Mouse (Mus musculus) liver, embryonic 15.5 days (tissue): ENCODE data around the gene 1110051M20Rik. TPM values are rescaled to one million over a fixed set of nuclear protein-coding genes. Genes with fewer than 3 reads are reported as not detected.

ENCODE experiments used
- ATAC-seq: fragments of 200-750 bp; cut with Nextera tagmentation; 2 replicates; pipeline ENCODE4 v1.8.0; 2017; ENCODE audit warnings: moderate number of reproducible peaks, mild to moderate bottlenecking, moderate library complexity; ENCODE audit not compliant: insufficient read depth
- H3K27ac ChIP-seq: fragments of 300-500 bp; sonication (generic); replicated peaks from 2 replicates; pipeline ENCODE4 v1.5.1; 2015; ENCODE audit warnings: mild to moderate bottlenecking, inconsistent platforms
- H3K27me3 ChIP-seq: fragments of 300-500 bp; sonication (generic); 2 replicates; pipeline ENCODE4 v1.6.1; 2015; ENCODE audit warnings: mild to moderate bottlenecking, inconsistent platforms
- H3K36me3 ChIP-seq: fragments of 300-500 bp; sonication (generic); replicated peaks from 2 replicates; pipeline ENCODE4 v1.6.1; 2015; ENCODE audit warnings: moderate library complexity, mild to moderate bottlenecking, inconsistent platforms
- H3K4me1 ChIP-seq: fragments of 300-500 bp; sonication (generic); replicated peaks from 2 replicates; pipeline ENCODE4 v1.6.1; 2015; ENCODE audit warnings: inconsistent platforms
- H3K4me2 ChIP-seq: fragments of 300-500 bp; sonication (generic); 2 replicates; pipeline ENCODE4 v1.6.1; 2015; ENCODE audit warnings: moderate library complexity, mild to moderate bottlenecking, inconsistent platforms
- H3K4me3 ChIP-seq: fragments of 300-500 bp; sonication (generic); replicated peaks from 2 replicates; pipeline ENCODE4 v1.5.1; 2015; ENCODE audit warnings: mild to moderate bottlenecking, inconsistent platforms
- H3K9ac ChIP-seq: fragments of 300-500 bp; sonication (generic); 2 replicates; pipeline ENCODE4 v1.6.1; 2015; ENCODE audit warnings: moderate library complexity, mild to moderate bottlenecking, inconsistent platforms
- H3K9me3 ChIP-seq: fragments of 300-500 bp; sonication (generic); replicated peaks from 2 replicates; pipeline ENCODE4 v1.6.1; 2016; ENCODE audit warnings: inconsistent platforms
- WGBS: fragments of 180-500 bp; shearing (Covaris S2); methylation state at CpG from one replicate; pipeline ENCODE4 v1.1.7; 2015; ENCODE audit warnings: mixed read lengths; ENCODE audit not compliant: insufficient replicate concordance; 5-methylcytosine and 5-hydroxymethylcytosine counted together
- polyA plus RNA-seq: library from polyadenylated mRNA; unstranded; fragments of >200 nt; fragmentation: Nextera tagmentation; extraction: Ambion mirVana; gene quantifications from 2 replicates; pipeline ENCODE4 v1.2.1, GENCODE M21; 2015

1110051M20Rik gene
- polyA plus RNA-seq, 1 experiment from 2014 or later: 5.8 TPM

DNA sequence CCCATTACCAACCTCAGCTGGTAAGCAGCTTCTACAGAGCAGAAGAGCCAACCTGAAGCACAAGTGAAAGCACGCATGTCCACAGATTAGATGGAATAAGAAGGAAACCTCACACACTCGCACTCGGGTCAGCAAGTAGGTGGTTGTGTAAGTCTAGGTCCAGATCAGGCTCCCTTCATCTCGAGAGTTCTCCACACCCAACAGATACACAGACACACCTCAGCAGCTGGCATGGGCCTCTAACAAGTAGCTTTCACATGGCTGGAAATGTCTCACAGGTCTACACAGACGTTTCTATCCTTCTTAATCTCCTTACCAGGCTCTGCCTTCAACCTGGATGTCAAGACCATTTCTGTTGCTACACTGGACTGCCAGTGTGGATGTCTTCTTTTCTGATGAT is 3.8 kb downstream of the 1110051M20Rik start:
- Histone ChIP-seq H3K36me3 (no peaks in the 10 kb centered on the region), H3K9ac (no peak overlapping the region), H3K4me2 (no peak overlapping the region), H3K9me3 (no peaks in the 10 kb centered on the region), H3K4me3 (no peak overlapping the region), H3K4me1 (0 out of 2 replicates have a peak, but pooled peaks cover 6% of the 10 kb centered on the region), H3K27ac (no peak overlapping the region), H3K27me3 (no peaks in the 10 kb centered on the region)
- WGBS: 60% methylated on average over 5 of the region's 5 CpGs
- ATAC-seq: no peak

DNA sequence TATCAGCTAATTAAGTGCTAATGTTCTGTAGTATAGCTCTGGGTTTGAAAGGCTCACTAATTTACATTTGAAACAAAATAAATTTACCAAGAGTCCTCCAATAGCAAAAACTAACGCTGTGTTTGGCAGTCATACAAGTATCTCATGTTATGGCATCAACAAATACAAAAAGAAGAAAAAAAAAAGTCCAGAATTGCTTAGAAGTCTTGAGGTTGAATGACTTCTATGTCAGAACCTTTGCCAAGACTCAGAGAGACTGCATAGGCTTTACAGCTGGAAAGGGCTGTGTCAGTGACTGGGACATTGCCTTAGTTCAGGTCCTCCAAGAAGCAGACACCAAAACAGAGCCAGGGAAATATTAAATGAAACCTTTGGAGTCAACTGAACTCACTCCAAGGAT is 4.6 kb downstream of the 1110051M20Rik start:
- H3K27me3 ChIP-seq: no peaks in the 10 kb centered on the region
- no peak overlapping the region for H3K27ac ChIP-seq
- WGBS: 64% methylated on average over 1 of the region's 1 CpGs
- H3K9ac ChIP-seq: no peak overlapping the region
- no peak overlapping the region for H3K4me2 ChIP-seq
- ATAC-seq: no peak
- H3K4me3 ChIP-seq: no peak overlapping the region
- no peaks in the 10 kb centered on the region for H3K9me3 ChIP-seq
- no peaks in the 10 kb centered on the region for H3K36me3 ChIP-seq
- 0 out of 2 replicates have a peak, but pooled peaks cover 6% of the 10 kb centered on the region for H3K4me1 ChIP-seq

DNA sequence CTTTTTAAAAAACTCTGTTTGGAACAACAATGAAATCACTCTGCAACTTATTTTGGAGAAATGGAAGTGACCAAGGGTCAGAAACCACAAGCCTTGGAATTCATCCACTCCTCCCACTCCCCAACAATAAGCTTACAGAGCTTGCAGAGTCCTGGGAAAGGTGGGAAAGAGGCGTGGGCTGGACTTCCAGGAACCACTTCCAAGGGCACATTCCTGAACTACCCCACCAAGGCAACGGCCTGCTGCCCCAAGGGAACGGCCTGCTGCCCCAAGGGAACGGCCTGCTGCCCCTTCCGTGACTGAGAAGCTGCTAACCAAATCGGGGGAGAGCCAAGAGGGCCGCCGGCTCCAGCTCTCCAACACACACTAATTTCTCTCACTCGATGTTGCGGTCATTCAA is 5.2 kb downstream of the 1110051M20Rik start:
- ATAC-seq: no peak

DNA sequence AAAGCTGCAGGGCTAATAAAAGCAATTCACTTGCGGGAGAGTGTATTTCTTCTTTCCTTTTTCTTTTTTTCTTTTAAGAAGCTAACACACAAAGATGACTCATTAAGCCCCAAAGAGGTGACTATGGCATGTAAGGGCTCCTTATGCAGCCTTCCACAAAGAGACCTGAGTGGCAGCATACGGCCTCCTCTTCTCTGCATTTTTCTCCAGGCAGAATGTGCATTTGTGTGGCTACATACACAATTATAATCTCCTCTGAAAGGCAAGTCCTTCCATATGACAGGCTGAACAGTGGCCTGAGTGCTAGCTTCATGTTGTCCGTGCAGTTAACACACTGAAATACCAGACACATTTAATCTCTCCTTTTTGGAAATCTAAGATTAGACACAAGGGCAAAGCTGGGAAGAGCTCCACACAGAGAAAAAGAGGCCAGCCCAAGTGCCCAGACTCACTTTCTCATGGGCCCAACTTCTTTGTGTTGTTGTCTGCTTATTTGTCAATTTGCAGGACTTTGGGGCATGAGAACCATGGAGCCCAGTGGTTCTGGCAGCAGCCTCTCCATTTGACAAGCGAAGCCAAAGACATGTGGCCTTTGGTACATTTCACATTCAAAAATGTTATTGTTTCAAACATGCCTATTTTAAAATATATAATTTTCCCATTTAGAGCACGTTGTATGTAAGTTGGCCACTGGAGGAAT is 7.2 kb downstream of the 1110051M20Rik start:
- Histone ChIP-seq H3K9me3 (no peaks in the 10 kb centered on the region), H3K9ac (no peak overlapping the region), H3K27me3 (no peaks in the 10 kb centered on the region), H3K4me2 (no peak overlapping the region), H3K4me3 (no peak overlapping the region), H3K36me3 (no peaks in the 10 kb centered on the region), H3K4me1 (no peaks in the 10 kb centered on the region), H3K27ac (no peak overlapping the region)
- WGBS: 65% methylated on average over 5 of the region's 5 CpGs
- no peak for ATAC-seq

More for the DNA sequence above, 5.2 kb downstream of the 1110051M20Rik start:
- no peak overlapping the region for H3K9ac ChIP-seq
- no peak overlapping the region for H3K27ac ChIP-seq
- WGBS: 71% methylated on average over 10 of the region's 10 CpGs
- H3K36me3 ChIP-seq: no peaks in the 10 kb centered on the region
- no peaks in the 10 kb centered on the region for H3K27me3 ChIP-seq
- no peaks in the 10 kb centered on the region for H3K9me3 ChIP-seq
- H3K4me1 ChIP-seq: 0 out of 2 replicates have a peak, but pooled peaks cover 5% of the 10 kb centered on the region
- no peak overlapping the region for H3K4me2 ChIP-seq
- H3K4me3 ChIP-seq: no peak overlapping the region

DNA sequence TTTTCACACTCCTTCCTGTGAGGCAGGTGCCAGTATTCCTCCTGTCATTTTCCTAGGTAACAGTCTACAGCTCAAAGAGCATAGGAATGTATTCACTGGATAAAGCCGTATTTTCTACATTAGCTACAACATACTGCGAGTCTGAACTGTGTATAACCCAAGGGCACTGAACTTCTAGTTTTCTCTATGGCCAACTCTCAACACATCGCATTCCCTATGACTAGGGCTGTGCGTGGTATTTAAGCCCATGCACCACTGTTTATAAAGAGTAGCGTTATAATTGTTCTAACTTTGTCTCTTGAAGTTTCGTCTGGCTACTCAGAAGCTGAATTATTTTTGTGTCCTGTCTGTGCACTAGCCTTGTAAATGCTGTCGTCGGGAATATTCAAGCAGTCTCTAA is 7.8 kb downstream of the 1110051M20Rik start:
- no peak for ATAC-seq
- no peak overlapping the region for H3K27ac ChIP-seq
- 78% methylated on average over 8 of the region's 8 CpGs for WGBS
- no peaks in the 10 kb centered on the region for H3K36me3 ChIP-seq
- no peaks in the 10 kb centered on the region for H3K27me3 ChIP-seq
- no peaks in the 10 kb centered on the region for H3K9me3 ChIP-seq
- no peak overlapping the region for H3K9ac ChIP-seq
- H3K4me3 ChIP-seq: no peak overlapping the region
- no peak overlapping the region for H3K4me2 ChIP-seq
- no peaks in the 10 kb centered on the region for H3K4me1 ChIP-seq

DNA sequence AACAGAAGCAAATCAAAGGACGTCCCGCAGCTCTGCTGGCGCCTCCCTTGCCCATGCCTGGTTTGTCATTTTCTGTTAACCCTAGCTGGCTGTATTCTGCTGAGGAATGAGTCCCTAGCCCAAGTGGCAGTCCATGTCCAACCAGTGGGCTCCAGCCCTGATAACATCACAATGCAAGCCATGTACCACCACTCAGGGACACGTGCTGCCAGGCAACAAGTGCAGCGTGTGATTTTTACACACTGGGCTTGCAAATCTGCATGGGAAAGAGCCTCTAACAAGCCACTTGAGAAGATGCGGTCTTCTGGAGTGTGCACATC is 13.9 kb downstream of the 1110051M20Rik start:
- no peaks in the 10 kb centered on the region for H3K36me3 ChIP-seq
- 69% methylated on average over 6 of the region's 6 CpGs for WGBS
- H3K27me3 ChIP-seq: no peaks in the 10 kb centered on the region
- H3K9me3 ChIP-seq: no peaks in the 10 kb centered on the region
- ATAC-seq: no peak
- H3K4me2 ChIP-seq: no peak overlapping the region
- H3K9ac ChIP-seq: no peak overlapping the region
- H3K27ac ChIP-seq: no peak overlapping the region
- H3K4me3 ChIP-seq: no peak overlapping the region
- no peaks in the 10 kb centered on the region for H3K4me1 ChIP-seq

DNA sequence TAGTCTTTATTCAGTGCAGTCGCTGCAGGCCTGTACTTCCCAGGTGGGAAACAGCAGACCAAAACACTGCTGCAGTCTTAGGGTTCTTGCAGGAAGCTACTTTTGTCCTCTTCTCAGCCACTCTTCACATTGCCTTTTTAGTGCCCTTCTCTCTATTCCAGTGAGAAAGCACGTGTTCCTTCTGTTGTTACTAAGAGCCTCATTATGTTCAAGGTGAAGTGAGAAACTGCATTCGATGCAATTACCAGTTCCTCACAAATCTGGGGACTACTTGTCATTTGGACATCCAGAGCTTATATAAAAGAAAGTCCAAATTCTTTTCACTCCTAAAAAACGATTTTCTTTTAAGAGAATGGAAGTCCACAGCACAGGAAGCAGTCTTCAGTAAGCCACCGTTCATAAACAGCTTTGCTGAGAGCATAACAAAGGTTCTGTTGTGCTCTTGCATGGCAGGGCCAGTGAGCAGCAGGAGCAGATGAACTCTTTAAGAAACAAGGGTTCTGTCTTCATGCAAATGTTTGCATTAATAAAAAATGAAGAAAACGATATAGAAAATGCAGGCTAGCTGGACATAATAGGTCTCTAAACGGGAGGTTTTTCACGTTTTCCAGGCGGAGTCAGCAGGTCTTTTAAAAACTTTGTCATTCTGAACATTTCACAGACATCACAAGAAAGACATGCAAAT is 14.4 kb downstream of the 1110051M20Rik start:
- no peaks in the 10 kb centered on the region for H3K9me3 ChIP-seq
- no peaks in the 10 kb centered on the region for H3K4me1 ChIP-seq
- H3K27ac ChIP-seq: no peak overlapping the region
- H3K4me2 ChIP-seq: no peak overlapping the region
- no peaks in the 10 kb centered on the region for H3K36me3 ChIP-seq
- H3K4me3 ChIP-seq: no peak overlapping the region
- ATAC-seq: no peak
- 45% methylated on average over 9 of the region's 9 CpGs for WGBS
- H3K9ac ChIP-seq: no peak overlapping the region
- no peaks in the 10 kb centered on the region for H3K27me3 ChIP-seq

DNA sequence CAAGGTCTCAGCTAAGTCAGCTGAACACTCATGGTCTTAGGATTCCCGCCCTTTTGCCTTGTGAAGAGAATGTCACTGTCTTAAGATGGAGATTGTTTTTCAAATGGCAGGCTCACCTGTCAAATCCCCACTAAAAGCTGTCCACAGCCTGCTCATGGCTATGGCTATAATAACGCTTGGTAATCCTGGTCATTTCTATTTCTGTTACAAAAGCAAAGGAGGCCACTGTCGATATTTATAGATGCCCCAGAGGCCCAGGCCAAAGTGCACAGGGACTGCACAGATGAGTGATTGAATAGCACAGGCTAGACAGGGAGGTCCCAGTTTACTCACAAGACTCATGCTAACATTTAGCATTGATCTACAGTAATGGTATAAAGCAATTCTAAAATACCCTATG is 15.4 kb downstream of the 1110051M20Rik start:
- no peaks in the 10 kb centered on the region for H3K4me1 ChIP-seq
- no peak overlapping the region for H3K4me2 ChIP-seq
- no peaks in the 10 kb centered on the region for H3K9me3 ChIP-seq
- no peak overlapping the region for H3K9ac ChIP-seq
- H3K4me3 ChIP-seq: no peak overlapping the region
- no peaks in the 10 kb centered on the region for H3K36me3 ChIP-seq
- no peaks in the 10 kb centered on the region for H3K27me3 ChIP-seq
- WGBS: 61% methylated on average over 3 of the region's 3 CpGs
- no peak overlapping the region for H3K27ac ChIP-seq
- no peak for ATAC-seq

DNA sequence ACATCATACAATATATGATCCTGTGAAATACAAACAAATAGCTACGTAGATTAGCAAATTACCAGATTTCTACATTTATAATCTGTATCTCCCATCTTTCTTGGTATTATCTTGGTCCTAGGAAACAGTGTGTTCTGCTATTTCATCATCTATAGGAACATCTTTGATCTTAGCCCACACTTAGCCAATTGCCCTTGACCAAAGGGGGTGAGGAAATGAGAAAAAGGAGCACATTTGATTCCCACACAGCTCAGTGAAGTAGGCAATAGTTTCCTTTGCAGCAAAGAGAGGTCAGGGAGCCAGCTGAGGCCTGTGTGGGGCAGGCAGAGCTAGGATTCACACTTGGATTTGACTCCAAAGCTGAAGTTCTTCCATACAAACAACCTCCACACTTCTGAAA is 18.2 kb downstream of the 1110051M20Rik start:
- no peaks in the 10 kb centered on the region for H3K27me3 ChIP-seq
- no peak overlapping the region for H3K27ac ChIP-seq
- no peak overlapping the region for H3K4me2 ChIP-seq
- H3K36me3 ChIP-seq: no peaks in the 10 kb centered on the region
- 71% methylated on average over 1 of the region's 1 CpGs for WGBS
- H3K9ac ChIP-seq: no peak overlapping the region
- H3K9me3 ChIP-seq: no peaks in the 10 kb centered on the region
- no peaks in the 10 kb centered on the region for H3K4me1 ChIP-seq
- H3K4me3 ChIP-seq: no peak overlapping the region
- ATAC-seq: no peak

DNA sequence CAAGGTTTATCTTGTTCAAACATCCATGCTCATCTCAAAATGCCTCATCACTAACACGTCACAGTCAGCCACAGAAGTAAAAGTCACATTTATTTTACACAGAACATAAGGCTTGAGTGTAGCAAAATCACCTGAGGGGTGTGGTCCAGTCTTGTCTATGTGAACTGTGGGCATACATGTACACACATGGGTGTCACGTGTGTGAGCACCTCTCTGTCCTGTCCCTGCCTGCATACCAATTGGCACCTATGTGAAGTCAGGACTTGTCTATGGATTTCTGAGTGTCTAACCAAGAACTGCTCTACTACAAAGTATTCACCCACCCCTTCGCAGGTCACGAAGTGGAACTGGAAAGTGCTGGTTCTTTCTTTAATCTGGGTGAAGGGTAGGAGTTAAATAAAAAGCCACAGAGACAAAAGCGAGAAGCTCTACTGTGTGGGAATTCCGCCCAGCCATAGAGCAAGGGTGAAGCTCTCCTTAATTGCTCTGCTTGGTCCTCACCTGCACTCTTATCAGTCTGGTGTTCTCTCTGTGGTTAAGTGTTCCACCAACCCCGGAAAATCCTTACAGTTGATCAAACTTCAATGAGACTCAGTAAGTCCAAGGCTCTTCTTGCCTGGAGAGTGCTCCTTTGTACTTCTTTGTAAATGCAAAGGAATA is 20.3 kb downstream of the 1110051M20Rik start:
- no peak for ATAC-seq
- H3K4me1 ChIP-seq: no peaks in the 10 kb centered on the region
- no peaks in the 10 kb centered on the region for H3K27me3 ChIP-seq
- no peak overlapping the region for H3K9ac ChIP-seq
- H3K4me2 ChIP-seq: no peak overlapping the region
- H3K36me3 ChIP-seq: no peaks in the 10 kb centered on the region
- no peak overlapping the region for H3K4me3 ChIP-seq
- 57% methylated on average over 7 of the region's 7 CpGs for WGBS
- no peaks in the 10 kb centered on the region for H3K9me3 ChIP-seq
- H3K27ac ChIP-seq: no peak overlapping the region

DNA sequence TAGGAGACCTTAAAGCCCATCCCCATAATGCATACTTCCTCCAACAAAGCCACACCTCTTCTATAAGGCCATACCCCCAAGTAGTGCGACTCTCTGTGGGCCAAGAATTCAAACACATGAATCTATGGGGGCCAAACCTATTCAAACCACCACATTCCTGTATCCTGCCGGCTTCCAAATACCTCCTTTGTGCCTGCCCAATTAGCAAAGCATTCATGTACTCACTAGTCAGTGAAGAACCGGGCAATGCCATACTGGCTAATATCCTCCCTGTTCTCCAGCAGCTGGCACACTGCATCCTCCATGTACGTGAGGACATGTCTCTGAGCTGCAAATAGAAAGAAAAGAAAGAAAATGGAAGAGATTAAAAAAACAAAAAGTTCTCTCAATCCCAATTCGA is 22.9 kb downstream of the 1110051M20Rik start:
- ATAC-seq: no peak
- Histone ChIP-seq H3K4me2 (no peak overlapping the region), H3K4me3 (no peak overlapping the region), H3K9ac (no peak overlapping the region), H3K36me3 (no peaks in the 10 kb centered on the region), H3K27ac (no peak overlapping the region), H3K4me1 (no peaks in the 10 kb centered on the region), H3K27me3 (no peaks in the 10 kb centered on the region), H3K9me3 (no peaks in the 10 kb centered on the region)
- 65% methylated on average over 5 of the region's 5 CpGs for WGBS
